Mouse (Mus musculus) cerebellum, postnatal 14 days (tissue): ENCODE data around the gene Socs7.

Experiments
- DNase-seq, 2 experiments: peaks; one replicate each; pipeline ENCODE4 v3.0.0; 2021; ENCODE audit warnings: mixed read lengths in 2 of 2

Gene Socs7

GRCm38 (mm10) chr11:97447979-97448378 lies 85.6 kb downstream of the Socs7 start:
- DNase-seq, result no peak
